Mouse (Mus musculus): Measurements from ENCODE around the gene Hmbs. TPM values are rescaled to one million over a fixed set of nuclear protein-coding genes. Genes with fewer than 3 reads are reported as not detected.

The Hmbs gene
- total RNA-seq, 4 experiments from 2014 or later, result 19.4 to 21.5 (median 20.4) TPM

DNA sequence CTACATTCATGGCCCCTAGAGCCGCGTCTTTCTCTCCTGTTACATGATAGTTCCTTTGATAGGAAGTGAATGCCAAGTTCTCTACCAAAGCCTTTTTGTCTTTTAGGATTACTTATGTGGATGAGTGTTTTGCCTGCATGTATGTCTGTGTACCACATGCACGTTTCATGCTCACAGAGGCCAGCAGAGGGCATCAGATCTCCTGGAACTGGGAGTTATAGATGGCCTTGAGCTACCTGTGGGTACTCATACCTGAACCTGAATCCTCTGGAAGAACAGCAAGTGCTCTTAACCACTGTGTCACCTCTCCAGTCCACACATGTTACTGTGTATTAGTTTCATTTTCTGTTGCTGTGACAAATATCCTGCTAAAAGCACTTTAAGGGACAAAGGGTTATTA lies 51.5 kb downstream of the Hmbs start:
- no peak for DNase-seq (ENCODE audit: low spot score in 2 of 2)

DNA sequence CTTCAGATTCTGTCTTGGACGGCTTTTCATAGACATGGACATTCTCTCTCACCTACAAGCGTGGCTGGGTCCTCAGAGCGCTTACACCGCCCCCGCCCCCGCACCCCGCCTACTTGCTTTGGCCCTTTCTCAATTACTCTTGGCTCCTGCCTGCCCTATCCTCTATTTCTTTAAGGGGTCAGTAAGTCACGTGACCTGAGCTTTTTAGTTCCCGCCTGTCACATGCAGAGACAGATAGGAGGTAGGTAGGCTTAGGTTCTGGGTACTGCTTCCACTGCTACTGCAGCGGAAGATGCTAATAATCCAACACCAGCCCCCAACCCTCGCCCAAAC lies 55.1 kb downstream of the Hmbs start:
- no peak for DNase-seq (ENCODE audit: low spot score in 2 of 2)

DNA sequence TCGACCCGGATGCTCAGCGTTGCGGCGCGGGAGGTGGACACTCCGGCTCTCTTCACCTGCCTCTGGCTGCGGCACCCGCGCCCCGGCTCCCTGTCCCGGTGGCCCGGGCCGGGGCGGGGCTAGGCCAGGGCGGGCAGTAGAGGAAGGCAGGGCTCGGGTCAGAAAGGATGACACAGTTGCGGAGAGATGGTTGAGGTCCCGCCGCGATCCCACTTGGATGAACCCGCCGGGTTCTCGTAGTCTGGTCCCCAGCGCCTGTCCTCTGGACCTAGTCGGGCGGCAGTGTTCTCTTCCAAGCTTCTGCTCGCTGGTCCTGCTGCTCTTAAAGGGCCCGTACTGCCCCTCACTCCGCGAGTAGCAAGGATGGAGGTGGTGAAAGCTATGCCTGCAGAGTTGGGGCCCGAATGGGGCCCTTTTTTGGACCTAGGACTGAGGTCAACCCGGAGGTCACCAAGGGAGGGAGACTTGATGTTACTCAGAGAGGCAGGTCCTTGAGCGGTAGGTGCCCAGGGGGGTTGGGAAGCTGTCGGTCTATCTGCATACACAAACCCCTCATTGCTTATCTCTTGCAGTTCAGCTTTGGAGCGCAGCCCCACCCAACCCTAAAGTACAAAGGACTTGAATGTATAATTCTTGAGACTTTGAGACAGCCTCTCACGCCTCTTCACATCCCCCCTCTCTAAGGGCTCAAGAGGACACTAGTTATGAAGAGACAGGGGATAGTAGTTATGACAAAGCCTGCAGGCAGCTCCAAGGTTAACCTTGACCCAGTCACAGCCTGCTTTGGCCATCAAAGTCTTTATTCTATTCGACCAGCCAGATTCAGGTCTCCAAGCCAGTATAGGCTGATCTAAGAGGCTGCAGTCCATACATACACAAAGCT lies 55.7 kb downstream of the Hmbs start, which contains the start of gene Abcg4:
TSS of gene Abcg4 (minus strand) at position 540 of the 883 bp plus-strand sequence.
- DNase-seq (ENCODE audit: low spot score in 2 of 2), result peak in 1 of 2 experiments; percentile 47

DNA sequence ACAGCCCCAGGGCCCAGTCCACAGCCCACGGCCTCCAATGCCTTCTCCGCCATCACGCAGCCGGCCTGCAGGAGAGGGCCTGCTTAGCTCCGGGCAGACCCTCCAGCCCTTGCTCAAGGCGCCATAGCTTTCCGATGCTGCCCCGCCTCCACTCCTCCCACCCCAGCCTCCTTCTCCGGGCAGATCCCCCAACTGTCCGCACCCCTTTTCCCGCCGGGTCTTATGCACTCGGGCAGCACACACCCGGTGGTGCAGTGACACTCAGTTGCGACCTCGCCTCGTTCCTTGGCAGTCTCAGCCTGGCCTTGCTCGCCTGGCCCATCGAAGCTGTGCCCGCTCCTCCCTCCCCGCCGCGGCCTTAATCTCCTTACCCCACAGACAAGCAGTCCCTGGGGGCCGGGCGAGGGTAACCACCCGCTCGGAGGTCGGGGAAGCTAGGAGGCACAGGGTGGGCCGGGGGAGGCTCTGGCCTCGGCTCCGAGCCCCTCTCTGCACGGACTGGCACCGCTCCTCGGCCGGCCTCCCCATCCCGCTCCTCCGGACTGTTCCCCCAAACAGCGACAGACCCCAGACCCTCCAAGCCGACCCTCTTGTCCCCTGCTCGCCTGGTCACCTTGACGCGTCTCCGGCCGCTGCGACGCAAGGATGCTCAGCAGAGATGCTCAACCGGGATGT lies 56.5 kb downstream of the Hmbs start:
- DNase-seq (ENCODE audit: low spot score in 2 of 2), result no peak

DNA sequence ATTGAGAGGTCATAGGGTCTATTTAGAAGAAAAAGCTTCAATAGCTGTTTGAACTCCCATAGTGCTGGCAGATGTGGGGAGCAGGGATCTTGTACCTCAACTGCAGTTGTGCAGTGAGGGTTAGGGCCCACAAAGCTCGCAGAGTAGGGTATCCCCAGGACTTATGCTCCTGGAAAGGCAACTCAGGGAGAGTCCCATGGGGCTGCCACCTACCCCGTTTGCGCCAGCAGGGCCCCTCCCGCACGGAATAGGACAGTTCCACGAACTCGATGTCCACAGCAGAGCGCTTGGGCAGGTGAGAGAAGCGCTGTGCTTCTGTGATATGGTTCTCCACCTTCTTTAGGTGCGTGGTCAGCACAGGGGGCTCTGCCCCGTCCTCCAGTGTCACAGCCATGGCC lies 57.0 kb downstream of the Hmbs start:
- DNase-seq (ENCODE audit: low spot score in 2 of 2), result no peak

Small RNA genes lying within 50 kb of the gene (microRNA-seq; reads per million reads assigned to microRNA genes)
- 0 reads per million in 2 experiments for gene Gm44335

Other genes starting within 250 kb of the Hmbs start
- gene Mfrp, start 242.5 kb downstream of the Hmbs start, total RNA-seq (2022), result 1 to 10 TPM in 2 of 4 experiments, under 1 TPM in 2; 0.30 to 3.6 (median 0.95) TPM
- gene C1qtnf5, start 237.0 kb downstream of the Hmbs start, total RNA-seq (2022), result 10 to 100 TPM; 24.1 to 32.7 (median 26.3) TPM
- under 1 TPM in 2 of 4 experiments, not detected in 2; 0.67 to 0.78 TPM for gene Gm49380, start 230.7 kb downstream of the Hmbs start, total RNA-seq (2022)
- 10 to 100 TPM; 26.9 to 33.4 (median 30.6) TPM for gene Rnf26, start 230.7 kb downstream of the Hmbs start, total RNA-seq (2022)
- gene Mcam, start 209.8 kb downstream of the Hmbs start, total RNA-seq (2022), result 10 to 100 TPM; 12.0 to 15.2 (median 13.9) TPM
- 10 to 100 TPM; 48.8 to 55.0 (median 52.5) TPM for gene Cbl, start 110.2 kb downstream of the Hmbs start, total RNA-seq (2022)
- 1 to 10 TPM; 1.6 to 3.9 (median 3.4) TPM for gene Ccdc153, start 103.6 kb downstream of the Hmbs start, total RNA-seq (2022)
- gene Pdzd3, start 92.8 kb downstream of the Hmbs start, total RNA-seq (2022), result under 1 TPM; 0.38 to 0.76 (median 0.67) TPM
- 10 to 100 TPM; 10.6 to 13.8 (median 11.8) TPM for gene Nlrx1, start 75.6 kb downstream of the Hmbs start, total RNA-seq (2022)
- gene Abcg4, start 55.6 kb downstream of the Hmbs start, total RNA-seq (2022), result 10 to 100 TPM; 57.0 to 65.5 (median 58.8) TPM
- gene Hinfp, start 38.6 kb downstream of the Hmbs start, total RNA-seq (2022), result 10 to 100 TPM; 30.2 to 34.9 (median 33.3) TPM
- gene C2cd2l, start 23.9 kb downstream of the Hmbs start, total RNA-seq (2022), result 100 to 1,000 TPM; 201 to 282 (median 245) TPM
- gene Dpagt1, start 18.2 kb downstream of the Hmbs start, total RNA-seq (2022), result 10 to 100 TPM; 15.2 to 16.9 (median 16.5) TPM
- 10 to 100 TPM; 45.6 to 48.7 (median 47.8) TPM for gene H2afx, start 9.5 kb downstream of the Hmbs start, total RNA-seq (2022)
- 10 to 100 TPM; 61.9 to 66.7 (median 63.5) TPM for gene Vps11, start 17.4 kb upstream of the Hmbs start, total RNA-seq (2022)
- gene Hyou1, start 35.3 kb upstream of the Hmbs start, total RNA-seq (2022), result 100 to 1,000 TPM; 106 to 115 (median 112) TPM
- gene Slc37a4, start 52.6 kb upstream of the Hmbs start, total RNA-seq (2022), result 10 to 100 TPM; 30.5 to 34.1 (median 31.8) TPM
- 100 to 1,000 TPM; 768 to 851 (median 802) TPM for gene Rps25, start 62.9 kb upstream of the Hmbs start, total RNA-seq (2022)
- 10 to 100 TPM; 67.4 to 74.5 (median 72.5) TPM for gene Trappc4, start 63.4 kb upstream of the Hmbs start, total RNA-seq (2022)
- gene Ccdc84, start 74.3 kb upstream of the Hmbs start, total RNA-seq (2022), result 10 to 100 TPM; 17.6 to 25.7 (median 18.8) TPM
- not detected for gene Foxr1, start 96.9 kb upstream of the Hmbs start, total RNA-seq (2022)
- not detected for gene Upk2, start 110.7 kb upstream of the Hmbs start, total RNA-seq (2022)
- gene Bcl9l, start 138.6 kb upstream of the Hmbs start, total RNA-seq (2022), result 10 to 100 TPM; 60.4 to 67.8 (median 61.9) TPM
- gene Cxcr5, start 217.6 kb upstream of the Hmbs start, total RNA-seq (2022), result not detected

Data from left cerebral cortex, adult 8-10 months (tissue).